Mouse (Mus musculus) bone marrow macrophage, adult 2 months (primary cell): ENCODE data around the gene Stab1.

Experiments used
- CTCF ChIP-seq: IDR thresholded peaks from 2 replicates; pipeline ENCODE4 v1.5.1; 2012; ENCODE audit warnings: low read depth, mild to moderate bottlenecking, low read length, moderate library complexity
- POLR2A ChIP-seq: IDR thresholded peaks from 2 replicates; pipeline ENCODE4 v1.6.1; 2012; ENCODE audit warnings: mild to moderate bottlenecking, low read depth, low read length, borderline replicate concordance

DNA sequence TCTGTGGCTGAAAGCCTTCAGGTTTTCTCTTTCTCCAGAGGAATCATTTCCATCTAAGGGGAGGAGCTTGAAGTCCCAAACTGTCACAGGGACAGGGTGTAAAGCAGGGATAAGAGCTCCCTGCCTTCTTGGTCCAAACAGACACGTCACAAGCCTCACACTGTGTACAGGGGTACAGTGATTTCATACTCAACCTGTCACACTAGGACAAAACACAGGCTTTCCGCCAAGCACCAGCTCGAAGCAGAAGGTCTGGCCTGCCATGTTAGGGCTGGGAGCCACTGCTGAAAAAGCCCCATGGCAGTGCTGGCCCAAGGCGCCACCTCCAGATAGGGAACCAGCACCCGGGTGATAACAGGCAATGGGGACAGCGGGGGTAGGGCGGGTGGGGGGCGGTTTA, 4.4 kb downstream of the Stab1 start:
- TF ChIP-seq CTCF: no peak
- TF ChIP-seq POLR2A: no peak
